Mouse (Mus musculus) CH12.LX (cell line): Measurements from ENCODE around the gene Calml3.

Experiments
- CHD2 ChIP-seq: IDR thresholded peaks from 2 replicates; pipeline ENCODE4 v1.6.1; 2011; ENCODE audit warnings: low read length, improper control_type of control experiment
- CTCF ChIP-seq, 2 experiments: IDR thresholded peaks in 1 of 2; conservative IDR thresholded peaks in 1 of 2; 2 replicates each; pipeline ENCODE4 v1.5.1; 2011 to 2012; ENCODE audit warnings: low read depth in 2 of 2, low read length in 2 of 2, improper control_type of control experiment in 1 of 2, inconsistent platforms in 1 of 2, mild to moderate bottlenecking in 1 of 2, moderate library complexity in 1 of 2
- EP300 ChIP-seq: IDR thresholded peaks from 2 replicates; pipeline ENCODE4 v1.6.1; 2011; ENCODE audit warnings: low read length, improper control_type of control experiment
- MAFK ChIP-seq: IDR thresholded peaks from 2 replicates; pipeline ENCODE4 v1.6.1; 2011; ENCODE audit warnings: low read length, improper control_type of control experiment; ENCODE audit not compliant: insufficient replicate concordance
- MAZ ChIP-seq: IDR thresholded peaks from 2 replicates; pipeline ENCODE4 v1.6.1; 2012; ENCODE audit warnings: low read depth, mild to moderate bottlenecking, inconsistent platforms, low read length, improper control_type of control experiment, moderate library complexity
- POLR2A ChIP-seq: IDR thresholded peaks from 2 replicates; pipeline ENCODE4 v1.6.1; 2011; ENCODE audit warnings: low read depth, mild to moderate bottlenecking, improper control_type of control experiment, low read length
- RAD21 ChIP-seq: IDR thresholded peaks from 2 replicates; pipeline ENCODE4 v1.6.1; 2011; ENCODE audit warnings: low read depth, mild to moderate bottlenecking, low read length, improper control_type of control experiment, moderate library complexity
- TBP ChIP-seq: conservative IDR thresholded peaks from 2 replicates; pipeline ENCODE4 v1.6.1; 2011; ENCODE audit warnings: low read depth, low read length, improper control_type of control experiment
- ZKSCAN1 ChIP-seq: IDR thresholded peaks from 2 replicates; pipeline ENCODE4 v1.6.1; 2012; ENCODE audit warnings: low read depth, inconsistent platforms, low read length, improper control_type of control experiment, borderline replicate concordance
- ZMIZ1 ChIP-seq: IDR thresholded peaks from 2 replicates; pipeline ENCODE4 v1.6.1; 2012; ENCODE audit warnings: low read depth, mild to moderate bottlenecking, inconsistent platforms, low read length, improper control_type of control experiment
- ZNF384 ChIP-seq: IDR thresholded peaks from 2 replicates; pipeline ENCODE4 v1.6.1; 2012; ENCODE audit warnings: low read depth, low read length, improper control_type of control experiment, inconsistent platforms

GRCm38 (mm10) chr13:3831546-3831945 is 27.4 kb upstream of the Calml3 start:
- TF ChIP-seq CTCF (conservative IDR thresholded peaks at IDR 0.05 in 1 of 2, IDR thresholded peaks at IDR 0.05 in 1 of 2; ENCODE audit: low read depth in 2 of 2, low read length in 2 of 2) (no peak), RAD21 (no peak), MAFK (no peak), CHD2 (no peak), ZKSCAN1 (no peak), ZMIZ1 (no peak), ZNF384 (no peak), POLR2A (no peak), TBP (no peak), EP300 (no peak), MAZ (no peak)
